Mouse (Mus musculus) cerebellum, adult 2 months (tissue): ENCODE measurements around the gene Decr2.

Experiments
- CTCF ChIP-seq: fragments of 200-500 bp; IDR thresholded peaks from 2 replicates; pipeline ENCODE4 v1.5.1; 2011; ENCODE audit warnings: low read depth, mild to moderate bottlenecking, control low read depth, low read length, moderate library complexity, borderline replicate concordance; ENCODE audit not compliant: insufficient read depth
- POLR2A ChIP-seq: fragments of 200-500 bp; IDR thresholded peaks from 2 replicates; pipeline ENCODE4 v1.6.1; 2011; ENCODE audit warnings: low read length, control low read depth, borderline replicate concordance; ENCODE audit not compliant: insufficient read depth

- TF ChIP-seq CTCF = no peak
- TF ChIP-seq POLR2A = no peak
These were observed 23.6 kb downstream of the Decr2 start for GRCm38 (mm10) chr17:26066488-26067020.
